Mouse (Mus musculus) CH12.LX (cell line): Measurements from ENCODE around the gene Olfr1132. TPM values are rescaled to one million over a fixed set of nuclear protein-coding genes. Genes with fewer than 3 reads are reported as not detected.
A peak's percentile ranks its signal among the peaks of the same experiment; 100 is the strongest.
"Not testable (repeated sequence)": the region's sequence is repeated elsewhere in the genome, so short reads cannot be mapped to it uniquely, and the experiment has no call there.

Experiments
- DNase-seq: peaks from one replicate; pipeline ENCODE4 v3.0.0-alpha.2; 2013; ENCODE audit errors: extremely low read depth
- H3K27ac ChIP-seq: 2 replicates; pipeline ENCODE4 v1.5.1; 2012; ENCODE audit warnings: low read depth, mild to moderate bottlenecking, control low read depth, moderate library complexity; ENCODE audit not compliant: insufficient read depth
- H3K27me3 ChIP-seq: replicated peaks from 2 replicates; pipeline ENCODE3; 2012; ENCODE audit warnings: inconsistent platforms
- H3K36me3 ChIP-seq, 2 experiments: replicated peaks in 1 of 2; 2 replicates each; pipeline versions ENCODE3 to v1.6.1; 2012; ENCODE audit warnings: inconsistent platforms in 1 of 2, low read length in 1 of 2, mild to moderate bottlenecking in 1 of 2, mixed read lengths in 1 of 2, moderate library complexity in 1 of 2; ENCODE audit not compliant: control insufficient read depth in 1 of 2, insufficient read depth in 1 of 2
- H3K4me1 ChIP-seq, 2 experiments: 2 replicates each; pipeline ENCODE4 v1.6.1; 2012; ENCODE audit warnings: inconsistent platforms in 1 of 2, moderate library complexity in 1 of 2; ENCODE audit not compliant: insufficient read depth in 2 of 2, control insufficient read depth in 1 of 2
- H3K4me2 ChIP-seq: 2 replicates; pipeline ENCODE4 v1.6.1; 2012; ENCODE audit warnings: low read depth, mild to moderate bottlenecking, control low read depth; ENCODE audit not compliant: poor library complexity, insufficient read depth, severe bottlenecking
- H3K4me3 ChIP-seq, 3 experiments: fragments of 150-350 bp in 1 of 3; sonication (generic) in 1 of 3; replicated peaks in 1 of 3; 2 replicates each; pipeline versions ENCODE3 to v1.5.1; 2011 to 2012; ENCODE audit warnings: low read depth in 2 of 3, low read length in 2 of 3, mild to moderate bottlenecking in 2 of 3, moderate library complexity in 2 of 3, control low read depth in 1 of 3, improper control_type of control experiment in 1 of 3, inconsistent platforms in 1 of 3, mixed read lengths in 1 of 3; ENCODE audit not compliant: poor library complexity in 1 of 3
- H3K79me2 ChIP-seq: replicated peaks from 2 replicates; pipeline ENCODE4 v1.6.1; 2012; ENCODE audit warnings: mild to moderate bottlenecking, moderate library complexity; ENCODE audit not compliant: control insufficient read depth, poor library complexity, insufficient read depth, severe bottlenecking; ENCODE audit errors: extremely low read depth
- H3K9ac ChIP-seq: 2 replicates; pipeline ENCODE4 v1.6.1; 2012; ENCODE audit warnings: low read depth, mild to moderate bottlenecking, control low read depth, moderate library complexity; ENCODE audit not compliant: insufficient read depth
- H3K9me3 ChIP-seq: replicated peaks from 2 replicates; pipeline ENCODE3; 2012; ENCODE audit warnings: low read length, inconsistent platforms, mixed read lengths
- CHD2 ChIP-seq: IDR thresholded peaks from 2 replicates; pipeline ENCODE4 v1.6.1; 2011; ENCODE audit warnings: low read length, improper control_type of control experiment
- EP300 ChIP-seq: IDR thresholded peaks from 2 replicates; pipeline ENCODE4 v1.6.1; 2011; ENCODE audit warnings: low read length, improper control_type of control experiment
- ETS1 ChIP-seq: conservative IDR thresholded peaks from 2 replicates; pipeline ENCODE4 v1.6.1; 2012; ENCODE audit warnings: low read depth, mild to moderate bottlenecking, inconsistent platforms, low read length, improper control_type of control experiment, moderate library complexity
- HCFC1 ChIP-seq: IDR thresholded peaks from 2 replicates; pipeline ENCODE4 v1.6.1; 2012; ENCODE audit warnings: low read depth, mild to moderate bottlenecking, inconsistent platforms, low read length, improper control_type of control experiment
- IRF4 ChIP-seq: IDR thresholded peaks from 2 replicates; pipeline ENCODE4 v1.6.1; 2014; ENCODE audit warnings: low read depth, mild to moderate bottlenecking, inconsistent platforms, low read length, improper control_type of control experiment
- JUND ChIP-seq: conservative IDR thresholded peaks from 2 replicates; pipeline ENCODE4 v1.6.1; 2011; ENCODE audit warnings: low read depth, low read length, improper control_type of control experiment
- KAT2A ChIP-seq: IDR thresholded peaks from 2 replicates; pipeline ENCODE4 v1.6.1; 2012; ENCODE audit warnings: low read length, improper control_type of control experiment, inconsistent platforms; ENCODE audit not compliant: insufficient replicate concordance
- MAFK ChIP-seq: IDR thresholded peaks from 2 replicates; pipeline ENCODE4 v1.6.1; 2011; ENCODE audit warnings: low read length, improper control_type of control experiment; ENCODE audit not compliant: insufficient replicate concordance
- MAX ChIP-seq: IDR thresholded peaks from 2 replicates; pipeline ENCODE4 v1.6.1; 2011; ENCODE audit warnings: low read length, improper control_type of control experiment
- MEF2A ChIP-seq: IDR thresholded peaks from 2 replicates; pipeline ENCODE4 v1.6.1; 2014; ENCODE audit warnings: low read depth, mild to moderate bottlenecking, inconsistent platforms, low read length, improper control_type of control experiment, borderline replicate concordance
- MXI1 ChIP-seq: IDR thresholded peaks from 2 replicates; pipeline ENCODE4 v1.6.1; 2011; ENCODE audit warnings: mild to moderate bottlenecking, low read depth, low read length, improper control_type of control experiment
- NELFE ChIP-seq: IDR thresholded peaks from 2 replicates; pipeline ENCODE4 v1.6.1; 2011; ENCODE audit warnings: low read depth, low read length, improper control_type of control experiment
- NRF1 ChIP-seq: IDR thresholded peaks from 2 replicates; pipeline ENCODE4 v1.6.1; 2014; ENCODE audit warnings: low read depth, mild to moderate bottlenecking, inconsistent platforms, low read length, improper control_type of control experiment, moderate library complexity
- PAX5 ChIP-seq: IDR thresholded peaks from 2 replicates; pipeline ENCODE4 v1.6.1; 2012; ENCODE audit warnings: low read length, inconsistent platforms, mixed read lengths
- RAD21 ChIP-seq: IDR thresholded peaks from 2 replicates; pipeline ENCODE4 v1.6.1; 2011; ENCODE audit warnings: low read depth, mild to moderate bottlenecking, low read length, improper control_type of control experiment, moderate library complexity
- SIN3A ChIP-seq: IDR thresholded peaks from 2 replicates; pipeline ENCODE4 v1.6.1; 2012; ENCODE audit warnings: low read length, improper control_type of control experiment, inconsistent platforms
- TBP ChIP-seq: conservative IDR thresholded peaks from 2 replicates; pipeline ENCODE4 v1.6.1; 2011; ENCODE audit warnings: low read depth, low read length, improper control_type of control experiment
- UBTF ChIP-seq: IDR thresholded peaks from 2 replicates; pipeline ENCODE4 v1.6.1; 2012; ENCODE audit warnings: low read depth, mild to moderate bottlenecking, inconsistent platforms, low read length, improper control_type of control experiment, moderate library complexity
- USF2 ChIP-seq: conservative IDR thresholded peaks from 2 replicates; pipeline ENCODE4 v1.6.1; 2011; ENCODE audit warnings: low read depth, low read length, improper control_type of control experiment
- ZKSCAN1 ChIP-seq: IDR thresholded peaks from 2 replicates; pipeline ENCODE4 v1.6.1; 2012; ENCODE audit warnings: low read depth, inconsistent platforms, low read length, improper control_type of control experiment, borderline replicate concordance
- ZMIZ1 ChIP-seq: IDR thresholded peaks from 2 replicates; pipeline ENCODE4 v1.6.1; 2012; ENCODE audit warnings: low read depth, mild to moderate bottlenecking, inconsistent platforms, low read length, improper control_type of control experiment
- dilution Hi-C: fragments of 300-500 bp; cut with MboI; formaldehyde crosslinking; loops from 2 replicates; pipeline ENCODE4 v1.14.3; 2020; ENCODE audit warnings: low sequenced_read_pairs; ENCODE audit not compliant: extremely low pct_unique_long_range_greater_than_20kb, extremely low pct_ligation_motif_present
- in situ Hi-C: fragments of 300-500 bp; cut with MboI; formaldehyde crosslinking; loops from 3 replicates; pipeline ENCODE4 v1.14.3; 2019; ENCODE audit warnings: low sequenced_read_pairs, low pct_ligation_motif_present, low pct_unique_long_range_greater_than_20kb, mixed read lengths
- polyA plus RNA-seq: library from polyadenylated mRNA; unstranded; fragments of >175 nt; gene quantifications from 2 replicates; pipeline ENCODE4 v1.2.1, GENCODE M21; 2012; ENCODE audit warnings: low read depth; ENCODE audit not compliant: insufficient read length
- total RNA-seq, 2 experiments: library from RNA; depleted of rRNA; stranded (reverse); fragments of 300-350 nt in 1 of 2; fragments of >200 nt in 1 of 2; gene quantifications; 2 replicates each; pipeline ENCODE4 v1.2.3; 2012 to 2014

Olfr1132 gene
- total and polyA plus RNA-seq, 3 experiments: not detected

DNA sequence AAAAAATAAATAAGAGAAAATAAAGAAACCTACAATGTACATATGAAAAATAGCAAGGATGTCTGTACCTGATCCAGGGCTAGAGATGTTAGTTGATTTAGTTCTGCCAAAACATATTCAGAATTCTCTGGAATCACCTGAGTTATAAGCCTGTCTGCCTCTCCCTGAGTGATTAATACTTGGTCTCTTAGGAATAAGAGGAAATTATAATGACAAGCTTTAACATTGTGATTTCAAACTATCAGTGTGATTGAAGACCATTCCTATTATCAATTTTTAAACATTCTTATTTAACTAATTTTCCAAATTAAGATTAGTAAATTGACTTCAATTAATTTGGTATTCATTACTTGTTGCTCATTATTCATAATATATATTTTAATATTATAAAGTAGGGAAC is 9.9 kb upstream of the Olfr1132 start, which contains the start of gene Olfr1133:
TSS of gene Olfr1133 (minus strand) at position 101 of the 400 bp plus-strand sequence.
- dilution Hi-C loops (no loop called here), in situ Hi-C loops (no loop called here)
- Histone ChIP-seq H3K27ac (no peak within 1 kb of the TSS), H3K9ac (no peak within 1 kb of the TSS), H3K9me3 (peaks cover 8% of the 10 kb centered on the region), H3K4me2 (no peak within 1 kb of the TSS), H3K36me3 (no peaks in the 10 kb centered on the region), H3K4me1 (no peaks in the 10 kb centered on the region), H3K79me2 (no peaks in the 10 kb centered on the region), H3K27me3 (no peaks in the 10 kb centered on the region), H3K4me3 (no peak within 1 kb of the TSS)
- no peak for DNase-seq
- TF ChIP-seq HCFC1 (no peak), TBP (no peak), CHD2 (no peak), NRF1 (no peak), MXI1 (no peak), KAT2A (no peak), MEF2A (no peak), JUND (no peak), ETS1 (no peak), USF2 (no peak), PAX5 (no peak), RAD21 (no peak), IRF4 (no peak)

DNA sequence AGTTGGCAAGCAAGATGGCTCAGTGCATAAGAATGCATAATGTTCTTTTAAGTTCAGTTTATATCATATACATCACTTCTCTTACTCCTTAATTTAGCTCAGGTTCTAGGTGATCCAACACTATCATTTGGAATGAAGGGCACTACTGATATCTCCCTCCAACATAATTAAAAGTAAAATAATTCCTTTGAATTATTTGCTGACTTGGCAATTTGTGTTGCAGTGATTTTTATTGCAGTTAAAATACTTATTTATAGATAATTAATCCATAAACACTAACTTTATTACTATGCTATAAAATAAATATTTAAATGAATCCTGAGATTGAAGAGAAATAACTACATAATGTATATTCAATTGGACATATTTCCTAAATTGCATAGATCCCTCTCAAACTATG is 5.1 kb upstream of the Olfr1132 start:
- Histone ChIP-seq H3K27ac (no peak overlapping the region), H3K9me3 (peaks cover 18% of the 10 kb centered on the region), H3K4me1 (no peaks in the 10 kb centered on the region), H3K4me2 (no peak overlapping the region), H3K4me3 (no peak overlapping the region), H3K9ac (no peak overlapping the region), H3K27me3 (no peaks in the 10 kb centered on the region), H3K36me3 (no peaks in the 10 kb centered on the region), H3K79me2 (no peaks in the 10 kb centered on the region)
- DNase-seq: no peak
- dilution Hi-C loops (no loop called here), in situ Hi-C loops (no loop called here)
- TF ChIP-seq MAX (no peak), MAFK (peak; percentile 71; the same call in 1 of the 2 replicates)

- Histone ChIP-seq H3K79me2 (no peaks in the 10 kb centered on the region), H3K27ac (no peak within 1 kb of the TSS), H3K36me3 (no peaks in the 10 kb centered on the region), H3K9me3 (peaks cover 10% of the 10 kb centered on the region), H3K4me2 (no peak within 1 kb of the TSS), H3K9ac (no peak within 1 kb of the TSS), H3K4me1 (no peaks in the 10 kb centered on the region), H3K27me3 (no peaks in the 10 kb centered on the region), H3K4me3 (no peak within 1 kb of the TSS)
- DNase-seq: no peak
- in situ Hi-C loops: no loop called here
- TF ChIP-seq SIN3A (no peak), ZKSCAN1 (no peak), IRF4 (no peak), ZMIZ1 (no peak), EP300 (no peak), MEF2A (no peak), PAX5 (no peak), UBTF (no peak), MAFK (no peak), NELFE (no peak)
- dilution Hi-C loops: no loop called here
Measured at GRCm38 (mm10) chr2:87626804-87627203, 10.5 kb downstream of the Olfr1132 start, which contains the start of gene Olfr1131. Olfr1131 (plus strand) TSS chr2:87627104.

- H3K4me2 ChIP-seq, in situ Hi-C loops, H3K4me3 ChIP-seq, H3K27ac ChIP-seq, H3K27me3 ChIP-seq, H3K4me1 ChIP-seq, H3K79me2 ChIP-seq, DNase-seq, H3K36me3 ChIP-seq, dilution Hi-C loops, H3K9ac ChIP-seq: not testable (repeated sequence)
- peaks cover 17% of the 10 kb centered on the region for H3K9me3 ChIP-seq
Measured at GRCm38 (mm10) chr2:87605912-87606311, 31.4 kb downstream of the Olfr1132 start, which contains the start of gene Olfr1130. Olfr1130 (plus strand) TSS chr2:87606212.
